Mouse (Mus musculus) activated CD4-positive, CD25-positive, alpha-beta regulatory T cell, adult 4 months (primary cell): ENCODE data around the gene Ormdl3. TPM values are rescaled to one million over a fixed set of nuclear protein-coding genes. Genes with fewer than 3 reads are reported as not detected.
"Not testable (repeated sequence)": the region's sequence is repeated elsewhere in the genome, so short reads cannot be mapped to it uniquely, and the experiment has no call there.

Experiments
- ATAC-seq: one replicate; pipeline ENCODE4 v1.8.0; 2017
- polyA plus RNA-seq, 2 experiments: library from polyadenylated mRNA; unstranded; fragments of 100-300 nt; shearing (Covaris generic); gene quantifications; one replicate each; pipeline ENCODE4 v1.2.1; 2017

The Ormdl3 gene
- 10 to 100 TPM; 15.8 to 37.6 TPM for polyA plus RNA-seq

DNA sequence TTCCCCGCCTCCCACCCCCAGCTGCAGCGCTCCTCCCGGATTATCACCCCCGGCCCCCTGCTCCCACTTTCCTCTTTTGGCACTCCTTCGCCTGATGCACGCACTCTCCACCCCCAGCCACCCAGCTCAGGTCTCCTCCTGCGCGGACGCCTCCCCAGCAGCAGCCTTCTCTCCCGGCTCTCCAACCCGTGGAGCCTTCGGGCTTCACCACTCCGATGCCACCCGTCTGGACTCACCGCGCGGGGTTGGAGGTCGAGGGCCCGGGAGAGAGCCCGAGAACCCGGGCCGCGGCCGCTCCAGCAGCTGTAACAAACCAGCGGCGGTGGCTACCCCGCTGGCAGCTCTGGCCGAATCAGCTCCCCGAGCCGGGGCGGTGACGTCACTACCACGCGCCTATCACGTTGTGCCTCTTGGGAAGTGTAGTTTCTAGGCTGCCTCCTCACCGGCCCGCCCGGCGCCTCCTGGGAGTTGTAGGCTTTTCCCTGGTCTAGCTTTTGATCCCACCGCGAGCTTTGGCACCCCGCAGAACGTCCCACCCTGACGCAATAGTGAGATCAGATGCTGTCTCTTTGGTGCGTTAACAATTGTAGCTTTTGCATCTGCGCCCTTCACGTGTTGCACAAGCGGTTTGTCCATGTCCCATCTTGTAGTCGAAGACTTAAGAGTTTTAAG, at the start of gene Ormdl3:
Gene Ormdl3, minus strand, starts transcription at position 477 of the 672 bp plus-strand sequence.
- ATAC-seq = peak; percentile 93

DNA sequence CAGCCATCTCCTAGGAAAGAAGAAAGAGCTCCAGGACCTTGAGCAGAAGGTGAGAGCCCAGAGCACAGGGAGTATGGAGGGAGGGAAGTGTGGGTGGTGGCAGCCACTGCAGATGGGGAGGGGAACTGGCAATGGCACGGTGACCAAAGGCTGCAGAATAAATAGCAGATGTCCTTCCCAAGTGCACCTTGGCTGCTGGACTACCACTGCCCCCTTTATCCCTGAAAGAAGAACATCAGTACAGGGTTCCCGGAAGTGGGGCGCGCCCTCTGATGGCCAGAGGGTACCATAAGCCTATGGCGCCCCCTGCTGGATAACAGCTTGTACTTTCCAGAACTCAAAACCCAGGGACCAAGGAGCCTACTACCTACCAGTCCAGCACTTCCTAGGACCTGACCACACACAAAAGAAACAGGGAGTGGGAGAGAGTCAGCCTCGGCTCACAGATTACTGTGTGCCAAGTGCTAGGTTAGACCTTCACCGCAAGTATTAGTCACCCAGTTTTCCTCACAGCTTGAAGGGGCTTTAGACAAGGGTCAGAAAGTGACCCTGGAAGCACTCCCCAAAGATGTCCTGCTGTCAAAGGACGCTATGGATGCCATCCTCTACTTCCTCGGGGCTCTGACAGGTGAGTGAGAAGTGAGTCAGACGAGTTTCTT, 48.3 kb upstream of the Ormdl3 start:
- ATAC-seq = peak; percentile 43

- no peak for ATAC-seq
Observed at GRCm38 (mm10) chr11:98630646-98631045, 43.5 kb upstream of the Ormdl3 start.

DNA sequence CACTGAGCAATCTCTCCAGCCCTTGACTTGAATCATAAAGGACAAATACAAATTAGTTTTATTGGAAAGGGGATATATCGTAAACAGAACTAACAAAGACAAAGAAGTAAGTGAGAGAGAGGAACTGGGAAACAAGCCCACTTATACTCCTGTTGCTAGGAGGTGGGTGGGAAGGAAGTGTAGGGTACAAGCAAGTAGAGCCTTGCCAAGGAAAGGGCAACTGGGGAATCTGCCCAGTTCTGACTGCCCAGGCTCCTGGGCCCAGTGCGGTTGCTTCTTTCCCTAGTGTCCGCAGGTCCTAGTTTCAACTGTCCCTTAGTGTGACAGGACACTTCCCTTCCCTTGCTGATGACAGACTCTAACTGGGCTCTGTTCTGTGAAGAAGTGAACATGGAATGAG, 41.5 kb upstream of the Ormdl3 start:
- no peak for ATAC-seq

GRCm38 (mm10) chr11:98625611-98626410, 38.6 kb upstream of the Ormdl3 start, which contains the start of the genes Gm12355 and Gsdma3:
Gene Gm12355 (minus strand): TSS chr11:98625661.
Gene Gsdma3 (plus strand): TSS chr11:98626360.
- ATAC-seq = no peak

DNA sequence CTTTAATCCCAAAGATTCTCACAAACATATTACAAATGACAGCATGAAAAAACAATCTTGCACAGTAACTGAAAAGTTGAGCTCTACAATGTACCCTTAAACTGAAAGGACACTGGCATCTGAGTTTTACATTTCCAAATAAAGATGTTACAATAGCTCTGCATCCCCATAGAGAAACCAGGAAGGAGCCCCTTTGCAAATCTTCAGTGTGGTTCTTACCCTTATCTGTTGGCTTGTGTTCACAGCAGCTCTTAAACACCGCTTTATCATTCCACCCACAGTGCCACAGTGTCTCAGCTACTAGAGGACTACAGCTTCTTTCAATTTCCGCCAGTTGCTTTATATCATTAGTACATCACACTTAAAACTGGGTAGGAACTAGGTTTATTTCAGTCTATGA, 37.2 kb upstream of the Ormdl3 start:
- ATAC-seq = not testable (repeated sequence)

DNA sequence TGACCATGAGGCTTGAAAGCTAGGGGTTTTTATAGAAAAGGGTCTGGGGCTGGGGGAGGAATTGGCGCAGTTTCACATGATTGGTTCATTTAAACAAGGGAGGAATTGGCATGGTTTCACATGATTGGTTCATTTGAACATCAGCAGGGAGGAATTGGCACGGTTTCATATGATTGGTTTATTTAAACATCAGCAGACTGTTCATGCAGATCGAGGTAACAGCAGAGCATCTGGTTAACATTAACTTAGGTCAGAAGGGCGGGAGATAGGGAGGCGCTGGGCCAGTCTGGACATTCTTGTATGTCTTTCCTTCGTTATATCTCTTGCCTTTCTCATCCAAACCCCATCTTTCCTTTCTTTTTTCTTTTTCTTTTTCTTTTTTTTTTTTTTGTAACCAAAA, 36.8 kb upstream of the Ormdl3 start:
- not testable (repeated sequence) for ATAC-seq

DNA sequence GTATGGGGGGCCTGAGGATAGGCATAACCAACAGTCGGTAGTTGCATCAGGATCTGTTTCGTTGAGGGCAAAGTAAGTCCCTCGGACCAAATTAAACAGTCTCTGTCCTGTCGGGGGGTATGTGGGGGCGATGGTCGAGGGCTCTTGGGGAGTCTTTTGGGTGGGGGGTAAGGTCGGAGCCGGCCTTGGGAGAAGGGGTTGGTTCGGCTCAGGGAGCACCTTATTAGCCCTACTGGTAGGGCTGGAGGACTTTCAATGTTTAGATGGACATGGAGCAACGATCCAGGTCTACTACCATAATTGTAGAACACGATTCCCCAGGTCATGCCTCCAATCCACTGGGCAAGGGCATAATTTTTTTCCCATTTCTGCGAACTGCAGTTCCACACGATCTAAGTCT, 33.6 kb upstream of the Ormdl3 start:
- ATAC-seq = no peak

GRCm38 (mm10) chr11:98606763-98607162, 19.6 kb upstream of the Ormdl3 start:
- no peak for ATAC-seq

DNA sequence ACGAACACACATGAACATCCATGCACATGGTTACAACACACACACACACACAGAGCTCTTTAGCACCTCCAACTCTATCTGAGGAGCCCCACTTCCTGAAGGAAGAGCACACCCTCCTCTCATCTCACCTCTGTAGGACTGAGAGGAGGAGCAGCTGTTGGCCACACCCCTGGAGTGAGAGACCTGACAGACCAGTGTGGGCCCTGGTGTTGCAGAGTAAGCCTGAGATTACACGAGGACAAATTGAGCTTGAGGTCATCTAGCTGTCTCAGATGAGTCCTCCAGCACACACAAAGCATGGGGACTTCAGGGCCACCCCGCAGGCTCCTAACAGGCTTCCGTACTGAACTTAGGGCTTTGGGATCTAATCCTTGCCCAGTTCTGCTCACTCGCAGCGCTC, 17.7 kb upstream of the Ormdl3 start:
- not testable (repeated sequence) for ATAC-seq

- no peak for ATAC-seq
Observed at GRCm38 (mm10) chr11:98603953-98604352, 16.8 kb upstream of the Ormdl3 start.

GRCm38 (mm10) chr11:98602090-98602690, 15.0 kb upstream of the Ormdl3 start:
- no peak for ATAC-seq

GRCm38 (mm10) chr11:98599291-98599690, 12.1 kb upstream of the Ormdl3 start:
- ATAC-seq = no peak

DNA sequence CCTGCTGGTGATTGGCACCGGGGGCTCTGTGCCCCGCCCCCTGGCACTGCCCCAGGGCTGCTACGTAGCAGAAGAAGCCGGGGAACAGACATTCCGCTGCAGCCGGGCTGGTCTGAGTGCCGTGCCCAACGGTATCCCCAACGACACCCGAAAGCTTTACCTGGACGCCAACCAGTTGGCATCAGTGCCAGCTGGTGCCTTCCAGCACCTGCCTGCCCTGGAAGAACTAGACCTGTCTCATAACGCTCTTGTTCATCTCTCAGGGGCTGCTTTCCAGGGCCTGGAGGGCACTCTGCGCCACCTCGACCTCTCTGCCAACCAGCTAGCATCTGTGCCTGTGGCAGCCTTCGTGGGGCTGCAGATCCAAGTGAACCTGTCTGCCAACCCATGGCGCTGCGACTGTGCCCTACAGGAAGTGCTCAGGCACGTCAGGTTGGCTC, 11.7 kb upstream of the Ormdl3 start:
- ATAC-seq = no peak

GRCm38 (mm10) chr11:98597991-98598390, 10.8 kb upstream of the Ormdl3 start, which contains the start of gene Lrrc3c:
Gene Lrrc3c (plus strand): TSS chr11:98598291.
- ATAC-seq = no peak

DNA sequence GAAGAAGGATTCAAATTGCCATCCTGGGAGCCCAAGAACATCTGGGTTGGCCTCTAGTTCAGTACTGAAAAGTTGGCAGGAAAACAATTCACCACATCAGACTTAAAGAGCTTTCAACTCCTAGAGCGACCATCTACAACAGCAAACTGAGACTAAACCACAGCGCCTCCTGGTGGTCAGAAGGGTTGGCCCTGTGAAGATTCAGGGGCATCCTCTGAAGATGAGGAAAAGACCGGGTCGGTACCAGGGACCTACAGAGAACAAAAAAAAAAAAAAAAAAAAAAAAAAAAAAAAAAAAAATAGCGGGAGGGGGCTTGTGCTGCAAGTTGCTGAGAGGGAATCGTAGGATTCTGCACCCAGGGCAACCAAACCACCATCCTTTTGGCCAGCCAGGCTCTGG, 10.2 kb upstream of the Ormdl3 start:
- peak; percentile 71 for ATAC-seq

DNA sequence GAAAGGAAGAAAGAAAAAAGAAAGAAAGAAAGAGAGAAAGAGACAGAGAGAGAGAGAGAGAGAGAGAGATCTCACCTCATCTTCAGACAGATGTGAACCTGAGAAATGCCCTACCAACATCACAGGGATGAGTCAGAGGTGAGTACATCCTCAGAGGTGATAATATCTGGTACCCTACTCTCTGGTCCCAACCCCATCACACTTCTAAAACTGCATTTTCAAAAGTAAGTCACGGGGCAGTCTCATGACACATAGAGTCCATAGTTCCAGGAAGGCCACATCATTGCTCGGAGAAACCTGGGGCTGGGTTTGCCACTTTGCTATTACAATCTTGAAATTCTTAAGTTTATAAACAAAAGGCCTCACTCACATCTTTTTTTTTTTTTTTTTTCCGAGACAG, 8.8 kb upstream of the Ormdl3 start:
- ATAC-seq = peak; percentile 36

DNA sequence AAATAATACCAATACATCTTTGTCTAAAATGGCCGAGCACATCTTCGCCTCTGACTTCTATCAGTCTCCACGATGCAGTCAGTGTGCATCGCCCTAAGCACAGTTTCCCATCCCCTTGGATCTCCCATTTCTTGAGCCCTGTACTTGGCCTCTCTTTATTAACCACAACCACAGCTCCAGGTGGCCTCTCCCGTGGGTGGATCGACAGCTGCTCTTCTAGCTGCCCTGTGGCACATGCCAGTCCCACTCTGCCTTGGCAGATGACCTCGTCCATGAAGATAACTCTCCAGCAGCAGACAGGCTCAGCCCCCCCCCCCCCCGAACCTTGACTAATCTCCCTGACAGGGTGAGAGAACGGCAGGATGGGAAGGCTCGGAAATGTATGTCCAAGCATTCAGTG, 8.3 kb upstream of the Ormdl3 start:
- no peak for ATAC-seq

GRCm38 (mm10) chr11:98595021-98595420, 7.9 kb upstream of the Ormdl3 start:
- ATAC-seq = no peak

- ATAC-seq = no peak
Observed at GRCm38 (mm10) chr11:98590548-98591445, 3.6 kb upstream of the Ormdl3 start.

DNA sequence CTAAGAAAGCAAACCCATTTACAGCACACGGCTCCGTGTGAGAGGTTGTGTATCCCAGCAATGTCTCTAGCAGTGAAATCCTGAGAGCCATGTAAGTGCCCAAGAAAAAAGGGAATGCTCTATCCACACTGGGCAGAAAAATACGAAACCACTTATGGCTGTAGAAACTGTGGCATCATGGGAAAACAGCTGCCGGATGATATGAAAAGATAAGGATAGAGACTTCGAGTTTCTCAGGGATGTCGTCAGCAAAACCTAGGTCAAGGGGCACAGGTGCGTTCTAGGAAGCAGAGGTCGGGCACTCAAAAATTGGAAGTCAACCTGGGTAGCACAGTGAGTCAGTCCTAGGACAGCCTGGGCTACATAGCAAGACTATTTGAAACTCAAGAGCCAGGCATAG, 2.1 kb upstream of the Ormdl3 start:
- no peak for ATAC-seq

GRCm38 (mm10) chr11:98588833-98589281, 1.7 kb upstream of the Ormdl3 start:
- ATAC-seq = no peak
